Mouse (Mus musculus): Measurements from ENCODE around the gene Itch. TPM values are rescaled to one million over a fixed set of nuclear protein-coding genes. Genes with fewer than 3 reads are reported as not detected.

Gene Itch
- 45.4 and 48.8 TPM in 2 replicates for polyA plus RNA-seq (2014; fragmentation: Nextera tagmentation; extraction: Ambion mirVana)

DNA sequence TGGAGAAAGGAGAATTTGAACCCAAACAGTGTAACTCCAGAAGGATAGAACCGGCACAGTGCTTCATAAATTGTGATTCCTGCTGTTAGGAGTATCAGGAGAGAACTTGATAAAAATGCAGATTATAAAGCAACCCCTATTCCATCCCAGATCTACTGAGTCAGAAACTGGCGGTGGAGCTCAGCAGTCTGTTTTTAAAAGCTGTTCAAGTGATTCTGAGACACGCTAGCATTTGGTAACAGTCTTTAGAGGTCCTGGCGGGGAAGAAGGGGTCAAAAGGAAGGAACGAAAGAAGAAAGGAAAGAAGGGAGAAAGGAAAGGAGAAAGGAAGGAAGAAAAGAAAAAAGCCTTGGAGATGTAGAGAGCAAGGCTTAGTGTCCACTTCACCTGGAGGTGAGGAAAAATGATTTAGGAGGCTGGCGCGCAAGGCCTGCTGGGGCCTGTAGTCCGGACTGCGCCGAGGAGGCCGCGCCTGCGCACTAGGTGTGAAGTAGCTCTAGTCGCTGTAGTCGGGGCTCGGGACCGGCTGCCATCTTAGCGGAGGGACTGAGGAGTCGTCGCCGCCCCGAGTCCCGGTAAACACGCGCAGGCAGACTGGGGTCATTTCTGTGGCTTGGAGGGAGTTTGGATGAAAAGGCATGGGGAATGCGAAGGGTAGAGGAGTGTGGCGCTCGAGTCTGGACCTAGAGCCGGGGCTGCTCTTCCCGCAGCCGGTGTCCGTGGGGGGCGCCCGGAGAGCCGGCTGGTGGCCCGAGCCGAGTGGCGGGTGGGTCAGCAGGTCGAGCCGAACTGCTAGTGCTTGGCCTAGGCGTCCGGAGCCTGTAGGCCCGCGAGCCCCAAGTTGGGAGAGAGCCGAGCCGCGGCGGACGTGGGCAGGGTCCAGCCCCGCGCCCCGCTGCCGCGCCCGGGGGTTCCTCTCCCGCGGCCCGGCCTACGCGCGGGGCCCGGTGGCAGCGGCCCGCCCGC, at the start of gene Itch:
Itch (plus strand) TSS at position 499 of the 966 bp plus-strand sequence.
- Histone ChIP-seq H3K4me2 (ENCODE audit: low read depth, low read length) (peak within 1 kb of the TSS; percentile 58), H3K4me1 (ENCODE audit: control insufficient read depth, insufficient read depth, low read length) (peaks cover 15% of the 10 kb centered on the region), H3K27me3 (replicated peaks; ENCODE audit: control insufficient read depth, insufficient read depth, low read length) (no peaks in the 10 kb centered on the region), H3K4me3 (ENCODE audit: low read depth, low read length) (peak within 1 kb of the TSS; percentile 82), H3K9ac (ENCODE audit: low read depth, low read length) (peak within 1 kb of the TSS; percentile 94), H3K27ac (replicated peaks; ENCODE audit: low read depth, low read length) (peak within 1 kb of the TSS; percentile 82), H3K9me3 (ENCODE audit: control insufficient read depth, low read length) (no peaks in the 10 kb centered on the region), H3K36me3 (ENCODE audit: control insufficient read depth, insufficient read depth, low read length) (peaks cover 7% of the 10 kb centered on the region)
- WGBS = 4% methylated on average over 28 of the region's 65 CpGs
- peak; percentile 97 for DNase-seq (ENCODE audit: low spot score)
- peak; percentile 99 for ATAC-seq (ENCODE audit: low read depth)

DNA sequence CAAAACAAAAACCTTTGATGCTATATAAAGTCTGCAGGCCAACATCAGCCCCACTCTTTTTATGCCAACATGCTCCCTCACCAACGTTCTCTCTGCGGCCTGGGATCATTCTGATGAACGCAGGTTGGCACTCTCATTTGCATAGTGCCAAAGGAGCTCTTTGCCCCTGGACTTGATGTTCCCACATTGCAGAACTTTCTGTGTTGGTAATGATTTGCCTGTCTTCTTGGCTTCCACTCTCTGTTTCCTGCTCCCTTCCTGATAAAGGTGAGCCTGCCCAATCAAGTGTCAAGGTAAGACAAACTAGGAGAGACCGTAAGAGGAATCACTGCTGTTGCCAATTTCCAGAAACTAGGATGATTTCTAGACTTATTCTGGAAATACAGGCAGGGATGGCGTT, 48.8 kb upstream of the Itch start:
- WGBS = 89% methylated on average over 5 of the region's 5 CpGs
- no peaks in the 10 kb centered on the region for H3K27me3 ChIP-seq (replicated peaks; ENCODE audit: control insufficient read depth, insufficient read depth, low read length)
- no peak overlapping the region for H3K4me2 ChIP-seq (ENCODE audit: low read depth, low read length)
- no peaks in the 10 kb centered on the region for H3K4me1 ChIP-seq (ENCODE audit: control insufficient read depth, insufficient read depth, low read length)
- ATAC-seq (ENCODE audit: low read depth) (no peak), DNase-seq (ENCODE audit: low spot score) (no peak)
- no peak overlapping the region for H3K4me3 ChIP-seq (ENCODE audit: low read depth, low read length)
- H3K27ac ChIP-seq (replicated peaks; ENCODE audit: low read depth, low read length) = no peak overlapping the region
- no peaks in the 10 kb centered on the region for H3K36me3 ChIP-seq (ENCODE audit: control insufficient read depth, insufficient read depth, low read length)
- no peaks in the 10 kb centered on the region for H3K9me3 ChIP-seq (ENCODE audit: control insufficient read depth, low read length)
- H3K9ac ChIP-seq (ENCODE audit: low read depth, low read length) = no peak overlapping the region

DNA sequence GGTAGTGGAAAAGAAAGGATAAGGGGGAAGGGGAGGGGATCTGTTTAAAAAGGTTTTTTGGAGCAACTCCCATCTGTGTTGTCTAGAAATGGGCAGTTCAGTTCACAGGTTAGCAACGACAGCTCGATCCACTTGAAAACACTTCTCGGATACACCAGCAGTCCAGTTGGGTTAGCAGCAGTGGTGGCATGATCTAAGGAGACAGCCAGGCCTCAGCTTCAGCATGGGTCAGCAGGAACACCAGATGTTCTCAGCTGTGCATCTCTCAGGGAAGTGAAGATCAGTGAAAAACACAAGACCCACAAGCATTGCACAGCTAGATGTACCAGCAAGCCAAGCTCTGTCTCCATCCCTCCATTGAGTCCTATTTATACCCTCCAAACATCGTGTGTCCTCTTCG, 47.0 kb upstream of the Itch start:
- H3K4me2 ChIP-seq (ENCODE audit: low read depth, low read length) = no peak overlapping the region
- no peak overlapping the region for H3K4me3 ChIP-seq (ENCODE audit: low read depth, low read length)
- no peak overlapping the region for H3K27ac ChIP-seq (replicated peaks; ENCODE audit: low read depth, low read length)
- DNase-seq (ENCODE audit: low spot score) (no peak), ATAC-seq (ENCODE audit: low read depth) (no peak)
- no peaks in the 10 kb centered on the region for H3K9me3 ChIP-seq (ENCODE audit: control insufficient read depth, low read length)
- H3K4me1 ChIP-seq (ENCODE audit: control insufficient read depth, insufficient read depth, low read length) = no peaks in the 10 kb centered on the region
- H3K9ac ChIP-seq (ENCODE audit: low read depth, low read length) = no peak overlapping the region
- H3K27me3 ChIP-seq (replicated peaks; ENCODE audit: control insufficient read depth, insufficient read depth, low read length) = no peaks in the 10 kb centered on the region
- no peaks in the 10 kb centered on the region for H3K36me3 ChIP-seq (ENCODE audit: control insufficient read depth, insufficient read depth, low read length)
- 85% methylated on average over 5 of the region's 5 CpGs for WGBS

DNA sequence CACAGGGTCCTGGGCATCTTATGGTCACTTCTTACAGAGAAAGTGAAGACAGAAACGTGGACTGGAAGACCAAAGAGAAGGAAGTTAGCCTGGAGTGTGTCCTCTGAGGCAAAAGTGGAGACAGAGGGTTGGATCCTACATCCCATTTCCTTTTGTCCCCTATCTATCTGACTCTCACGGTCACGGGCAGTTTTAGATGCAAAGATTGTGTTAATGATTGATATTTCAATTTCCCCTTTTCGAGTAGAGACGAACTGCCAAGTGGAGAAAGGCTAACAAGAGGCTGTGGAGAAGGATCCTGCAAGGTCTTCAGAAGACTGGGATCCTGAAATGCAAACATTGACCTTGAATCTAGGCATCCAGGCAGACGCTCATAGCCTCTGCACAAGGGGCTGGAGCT, 45.0 kb upstream of the Itch start:
- DNase-seq (ENCODE audit: low spot score) (no peak), ATAC-seq (ENCODE audit: low read depth) (no peak)
- no peaks in the 10 kb centered on the region for H3K27me3 ChIP-seq (replicated peaks; ENCODE audit: control insufficient read depth, insufficient read depth, low read length)
- H3K4me3 ChIP-seq (ENCODE audit: low read depth, low read length) = no peak overlapping the region
- H3K27ac ChIP-seq (replicated peaks; ENCODE audit: low read depth, low read length) = no peak overlapping the region
- 80% methylated on average over 6 of the region's 6 CpGs for WGBS
- no peak overlapping the region for H3K4me2 ChIP-seq (ENCODE audit: low read depth, low read length)
- no peaks in the 10 kb centered on the region for H3K9me3 ChIP-seq (ENCODE audit: control insufficient read depth, low read length)
- H3K36me3 ChIP-seq (ENCODE audit: control insufficient read depth, insufficient read depth, low read length) = no peaks in the 10 kb centered on the region
- no peaks in the 10 kb centered on the region for H3K4me1 ChIP-seq (ENCODE audit: control insufficient read depth, insufficient read depth, low read length)
- no peak overlapping the region for H3K9ac ChIP-seq (ENCODE audit: low read depth, low read length)

DNA sequence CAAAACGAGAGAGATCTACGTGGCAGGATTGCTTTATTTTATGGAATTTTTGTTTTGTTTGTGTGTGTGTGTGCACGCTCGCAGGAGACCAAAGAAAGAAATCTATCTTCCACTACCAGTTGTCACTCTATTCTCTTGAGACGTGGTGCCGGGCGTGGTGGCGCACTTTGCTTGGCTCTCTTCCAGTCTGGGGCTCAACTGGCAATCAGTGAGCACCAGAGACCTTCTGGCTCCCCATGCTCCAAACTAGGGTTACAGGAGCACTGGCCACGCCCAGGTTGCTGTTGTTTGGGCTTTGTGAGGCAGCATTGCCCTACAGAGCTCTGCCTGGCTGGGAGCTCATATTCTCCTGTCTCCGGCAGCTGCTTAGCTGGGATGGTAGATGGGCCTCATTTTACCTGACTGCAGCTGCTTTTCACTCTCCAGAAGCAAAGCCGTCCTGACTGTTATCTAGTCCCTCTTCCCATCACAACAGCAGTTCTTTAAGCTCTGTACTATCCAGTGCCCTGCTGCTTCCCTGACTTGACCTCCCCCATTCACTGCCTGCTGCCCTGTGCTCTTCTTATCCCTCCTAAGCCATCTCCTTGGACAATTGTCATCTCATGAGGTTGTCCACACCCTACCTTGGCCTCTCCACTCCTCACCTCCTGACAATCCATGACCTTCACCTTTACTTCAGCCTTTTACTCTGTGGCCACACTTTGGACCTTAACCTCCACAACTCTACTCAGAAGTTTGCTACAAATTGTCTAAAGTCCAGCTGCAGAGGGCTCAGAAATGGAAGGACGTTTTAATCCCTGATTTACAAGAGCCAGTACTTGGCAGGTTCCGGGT, 42.2 kb upstream of the Itch start:
- Histone ChIP-seq H3K36me3 (ENCODE audit: control insufficient read depth, insufficient read depth, low read length) (no peaks in the 10 kb centered on the region), H3K4me1 (ENCODE audit: control insufficient read depth, insufficient read depth, low read length) (no peaks in the 10 kb centered on the region), H3K4me3 (ENCODE audit: low read depth, low read length) (no peak overlapping the region), H3K4me2 (ENCODE audit: low read depth, low read length) (no peak overlapping the region), H3K27me3 (replicated peaks; ENCODE audit: control insufficient read depth, insufficient read depth, low read length) (no peaks in the 10 kb centered on the region), H3K9me3 (ENCODE audit: control insufficient read depth, low read length) (no peaks in the 10 kb centered on the region), H3K27ac (replicated peaks; ENCODE audit: low read depth, low read length) (no peak overlapping the region), H3K9ac (ENCODE audit: low read depth, low read length) (no peak overlapping the region)
- ATAC-seq (ENCODE audit: low read depth) (peak; percentile 71; the same call in 1 of the 2 replicates), DNase-seq (ENCODE audit: low spot score) (peak; percentile 79)
- whole genome bisulfite sequencing = 58% methylated on average over 13 of the region's 13 CpGs

DNA sequence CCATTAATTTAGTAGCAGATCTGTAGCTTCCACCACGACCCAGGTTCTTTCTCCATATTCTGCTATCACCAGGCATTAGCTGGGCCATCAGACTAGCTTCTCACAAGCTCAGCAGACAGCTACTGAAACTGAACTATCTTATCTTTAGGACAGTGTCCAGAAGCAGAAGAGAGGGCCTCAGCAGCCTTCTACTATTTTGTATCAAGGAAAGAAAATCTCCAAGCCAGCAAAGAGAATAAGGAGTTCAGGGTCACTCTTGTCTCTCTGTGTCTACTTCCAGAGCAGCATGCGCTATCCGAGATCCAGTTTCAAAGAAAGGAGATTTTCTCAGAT, 41.6 kb upstream of the Itch start:
- ATAC-seq (ENCODE audit: low read depth) = no peak

DNA sequence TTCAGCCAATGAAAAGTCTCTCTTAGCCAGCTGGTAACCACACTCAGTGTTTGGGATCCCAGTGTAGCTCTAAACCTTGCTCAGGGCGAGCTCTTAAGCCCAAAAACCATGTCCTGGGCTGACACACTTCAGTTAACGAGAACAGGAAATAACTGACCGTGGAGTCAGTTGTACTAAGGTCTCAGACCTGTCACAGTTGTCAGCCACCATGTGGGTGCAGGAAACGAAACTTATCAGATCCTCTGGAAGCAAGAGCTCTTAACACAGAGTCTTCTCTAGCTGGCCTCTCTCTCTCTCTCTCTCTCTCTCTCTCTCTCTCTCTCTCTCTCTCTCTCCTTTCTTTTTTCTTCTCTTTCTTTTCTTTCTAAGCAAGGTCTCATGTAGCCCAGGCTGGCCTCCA, 39.9 kb upstream of the Itch start:
- ATAC-seq (ENCODE audit: low read depth) (no peak), DNase-seq (ENCODE audit: low spot score) (no peak)
- Histone ChIP-seq H3K4me1 (ENCODE audit: control insufficient read depth, insufficient read depth, low read length) (no peaks in the 10 kb centered on the region), H3K9ac (ENCODE audit: low read depth, low read length) (no peak overlapping the region), H3K4me2 (ENCODE audit: low read depth, low read length) (no peak overlapping the region), H3K4me3 (ENCODE audit: low read depth, low read length) (no peak overlapping the region), H3K9me3 (ENCODE audit: control insufficient read depth, low read length) (no peaks in the 10 kb centered on the region), H3K36me3 (ENCODE audit: control insufficient read depth, insufficient read depth, low read length) (no peaks in the 10 kb centered on the region), H3K27me3 (replicated peaks; ENCODE audit: control insufficient read depth, insufficient read depth, low read length) (no peaks in the 10 kb centered on the region), H3K27ac (replicated peaks; ENCODE audit: low read depth, low read length) (no peak overlapping the region)
- 23% methylated on average over 4 of the region's 4 CpGs for WGBS

More for the DNA sequence above, 41.6 kb upstream of the Itch start:
- Histone ChIP-seq H3K9me3 (ENCODE audit: control insufficient read depth, low read length) (no peaks in the 10 kb centered on the region), H3K27ac (replicated peaks; ENCODE audit: low read depth, low read length) (no peak overlapping the region), H3K4me3 (ENCODE audit: low read depth, low read length) (no peak overlapping the region), H3K4me1 (ENCODE audit: control insufficient read depth, insufficient read depth, low read length) (no peaks in the 10 kb centered on the region), H3K36me3 (ENCODE audit: control insufficient read depth, insufficient read depth, low read length) (no peaks in the 10 kb centered on the region), H3K9ac (ENCODE audit: low read depth, low read length) (no peak overlapping the region), H3K4me2 (ENCODE audit: low read depth, low read length) (no peak overlapping the region), H3K27me3 (replicated peaks; ENCODE audit: control insufficient read depth, insufficient read depth, low read length) (no peaks in the 10 kb centered on the region)
- no peak for DNase-seq (ENCODE audit: low spot score)
- 81% methylated on average over 3 of the region's 3 CpGs for WGBS

DNA sequence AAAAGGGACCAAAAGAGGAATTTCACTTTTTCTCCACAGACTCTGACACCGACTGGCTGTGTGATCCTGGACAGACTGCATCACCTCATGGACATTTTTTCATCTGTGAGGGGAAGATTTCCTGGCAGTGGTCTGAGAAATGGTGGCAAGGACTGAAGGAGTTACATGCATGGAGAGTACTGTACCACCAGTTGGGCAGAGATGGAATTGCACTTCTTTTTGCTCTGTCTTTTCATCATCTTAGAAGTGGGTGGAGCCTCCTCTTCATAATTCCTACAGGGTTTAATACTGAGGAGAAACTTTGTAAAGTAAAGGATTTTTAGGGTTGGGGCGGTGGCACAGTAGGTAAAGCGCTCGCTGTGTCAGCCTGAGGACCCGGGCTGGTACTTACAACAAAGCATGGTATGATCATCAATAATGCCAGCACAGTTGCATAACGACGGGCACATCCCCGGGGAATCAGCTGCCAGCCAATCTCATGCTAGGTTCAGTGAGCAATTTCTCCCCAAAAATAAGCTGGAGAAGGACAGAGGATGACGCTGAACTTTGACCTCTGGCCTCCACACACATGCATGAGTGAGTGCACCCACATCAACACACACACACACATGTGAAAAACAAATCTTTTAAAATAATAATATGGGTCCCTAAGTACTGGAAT, 34.5 kb upstream of the Itch start:
- Histone ChIP-seq H3K4me2 (ENCODE audit: low read depth, low read length) (no peak overlapping the region), H3K4me3 (ENCODE audit: low read depth, low read length) (no peak overlapping the region), H3K9me3 (ENCODE audit: control insufficient read depth, low read length) (no peaks in the 10 kb centered on the region), H3K27me3 (replicated peaks; ENCODE audit: control insufficient read depth, insufficient read depth, low read length) (no peaks in the 10 kb centered on the region), H3K9ac (ENCODE audit: low read depth, low read length) (no peak overlapping the region), H3K36me3 (ENCODE audit: control insufficient read depth, insufficient read depth, low read length) (no peaks in the 10 kb centered on the region), H3K27ac (replicated peaks; ENCODE audit: low read depth, low read length) (no peak overlapping the region), H3K4me1 (ENCODE audit: control insufficient read depth, insufficient read depth, low read length) (no peaks in the 10 kb centered on the region)
- ATAC-seq (ENCODE audit: low read depth) (no peak), DNase-seq (ENCODE audit: low spot score) (no peak)
- WGBS = 85% methylated on average over 9 of the region's 9 CpGs
